Mouse (Mus musculus): Measurements from ENCODE around the gene Enthd1. TPM values are rescaled to one million over a fixed set of nuclear protein-coding genes. Genes with fewer than 3 reads are reported as not detected.

Gene Enthd1
- 0.08 TPM in 1 of 2 replicates, not detected in the other for polyA plus RNA-seq (2015; fragmentation: Nextera tagmentation; extraction: Ambion mirVana)

DNA sequence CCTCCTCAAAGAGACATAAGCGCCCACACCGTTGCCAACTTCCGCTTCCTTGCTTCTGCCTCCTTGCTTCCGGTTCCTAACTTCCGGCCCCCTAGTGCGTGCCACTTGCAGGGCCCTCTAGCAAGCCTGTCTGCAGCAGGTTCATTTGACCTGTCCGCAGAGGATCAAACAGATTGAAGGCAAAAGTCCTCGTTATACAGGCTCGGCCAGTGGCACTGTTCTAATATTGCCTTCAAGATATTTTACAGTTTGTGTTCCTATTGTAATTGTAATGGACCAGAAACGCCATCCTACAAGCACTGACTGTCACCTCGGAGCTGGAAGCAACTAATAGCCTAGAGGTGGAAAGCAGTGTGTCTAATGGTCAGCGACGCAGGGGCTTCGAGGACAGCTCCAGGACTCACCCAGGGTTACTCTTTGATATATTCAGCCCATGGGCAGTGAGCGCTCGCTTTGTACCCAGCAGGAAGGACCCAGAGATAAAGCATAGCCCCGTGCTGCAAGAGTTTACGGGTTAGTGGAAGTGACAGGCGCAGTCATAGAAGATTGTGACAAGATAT lies at the start of gene Enthd1:
Gene Enthd1 (minus strand): TSS at position 51 of the 560 bp plus-strand sequence.
- no peak within 1 kb of the TSS for H3K27ac ChIP-seq (replicated peaks)
- H3K9me3 ChIP-seq (replicated peaks): no peaks in the 10 kb centered on the region
- no peak for ATAC-seq (ENCODE audit: low FRiP score)
- no peaks in the 10 kb centered on the region for H3K27me3 ChIP-seq (replicated peaks)
- no peak within 1 kb of the TSS for H3K9ac ChIP-seq (replicated peaks)
- no peak within 1 kb of the TSS for H3K4me2 ChIP-seq
- no peak within 1 kb of the TSS for H3K4me3 ChIP-seq (replicated peaks)
- 83% methylated on average over 19 of the region's 19 CpGs for WGBS
- H3K4me1 ChIP-seq: no peaks in the 10 kb centered on the region
- no peaks in the 10 kb centered on the region for H3K36me3 ChIP-seq

DNA sequence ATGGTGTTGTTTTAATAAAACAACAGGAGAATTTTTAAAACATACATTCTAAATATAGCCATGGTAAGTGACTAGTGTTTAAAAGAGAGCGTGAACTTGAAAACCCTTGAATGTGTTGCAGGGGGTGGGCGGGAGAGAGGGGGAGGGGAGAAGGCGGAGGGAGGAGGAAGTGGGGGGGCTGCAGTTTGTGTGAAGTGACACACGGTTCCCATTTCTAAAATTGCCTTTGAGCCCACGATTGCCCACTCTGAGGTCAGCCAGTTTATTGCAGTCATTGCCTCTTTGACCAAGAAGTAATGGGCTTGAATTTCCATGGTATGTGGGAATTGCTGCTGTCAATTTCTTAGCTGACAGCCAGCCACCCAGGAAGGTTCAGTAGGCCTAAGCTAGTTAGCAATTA lies 48.9 kb upstream of the Enthd1 start:
- Histone ChIP-seq H3K4me2 (no peak overlapping the region), H3K9ac (replicated peaks) (no peak overlapping the region), H3K27me3 (replicated peaks) (0 out of 2 replicates have a peak, but pooled peaks cover 6% of the 10 kb centered on the region), H3K4me3 (replicated peaks) (no peak overlapping the region), H3K9me3 (replicated peaks) (no peaks in the 10 kb centered on the region), H3K4me1 (peaks cover 15% of the 10 kb centered on the region), H3K36me3 (no peaks in the 10 kb centered on the region), H3K27ac (replicated peaks) (no peak overlapping the region)
- no peak for ATAC-seq (ENCODE audit: low FRiP score)
- WGBS: 30% methylated on average over 5 of the region's 5 CpGs

DNA sequence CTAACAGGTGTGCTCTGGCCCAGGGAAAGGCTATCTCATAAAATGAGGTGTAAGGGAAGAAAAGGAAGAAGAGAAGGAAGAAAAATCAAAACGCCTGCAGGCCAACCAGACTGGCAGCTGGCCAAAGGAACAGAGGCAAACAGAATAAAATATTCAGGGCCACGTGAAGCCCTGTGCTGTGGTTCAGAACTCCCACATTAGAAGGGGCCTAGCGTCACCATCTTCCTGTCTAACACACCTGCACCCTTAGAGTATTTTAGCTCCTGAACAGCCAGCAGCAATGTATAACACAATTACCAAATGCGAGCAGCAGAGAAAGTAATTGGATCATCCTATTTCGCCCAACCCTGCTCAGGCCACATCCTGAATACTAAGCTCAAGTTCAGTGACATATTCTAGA lies 46.5 kb upstream of the Enthd1 start:
- 81% methylated on average over 5 of the region's 5 CpGs for WGBS
- H3K9ac ChIP-seq (replicated peaks): no peak overlapping the region
- H3K9me3 ChIP-seq (replicated peaks): no peaks in the 10 kb centered on the region
- no peak overlapping the region for H3K4me2 ChIP-seq
- H3K27me3 ChIP-seq (replicated peaks): no peaks in the 10 kb centered on the region
- no peak for ATAC-seq (ENCODE audit: low FRiP score)
- H3K4me1 ChIP-seq: peaks cover 15% of the 10 kb centered on the region
- no peak overlapping the region for H3K4me3 ChIP-seq (replicated peaks)
- H3K36me3 ChIP-seq: no peaks in the 10 kb centered on the region
- H3K27ac ChIP-seq (replicated peaks): no peak overlapping the region

GRCm38 (mm10) chr15:80610335-80610734 lies 45.4 kb upstream of the Enthd1 start:
- no peak overlapping the region for H3K27ac ChIP-seq (replicated peaks)
- H3K9me3 ChIP-seq (replicated peaks): no peaks in the 10 kb centered on the region
- 67% methylated on average over 2 of the region's 2 CpGs for WGBS
- no peaks in the 10 kb centered on the region for H3K27me3 ChIP-seq (replicated peaks)
- no peak overlapping the region for H3K9ac ChIP-seq (replicated peaks)
- H3K4me1 ChIP-seq: peaks cover 6% of the 10 kb centered on the region
- no peak for ATAC-seq (ENCODE audit: low FRiP score)
- no peak overlapping the region for H3K4me2 ChIP-seq
- H3K36me3 ChIP-seq: no peaks in the 10 kb centered on the region
- H3K4me3 ChIP-seq (replicated peaks): no peak overlapping the region

- Histone ChIP-seq H3K4me1 (no peaks in the 10 kb centered on the region), H3K36me3 (no peaks in the 10 kb centered on the region), H3K9ac (replicated peaks) (no peak overlapping the region), H3K9me3 (replicated peaks) (no peaks in the 10 kb centered on the region), H3K27ac (replicated peaks) (no peak overlapping the region), H3K4me3 (replicated peaks) (no peak overlapping the region), H3K4me2 (no peak overlapping the region), H3K27me3 (replicated peaks) (no peaks in the 10 kb centered on the region)
- no peak for ATAC-seq (ENCODE audit: low FRiP score)
- WGBS: 86% methylated on average over 3 of the region's 3 CpGs
These were observed 43.0 kb upstream of the Enthd1 start for GRCm38 (mm10) chr15:80607970-80608369.

DNA sequence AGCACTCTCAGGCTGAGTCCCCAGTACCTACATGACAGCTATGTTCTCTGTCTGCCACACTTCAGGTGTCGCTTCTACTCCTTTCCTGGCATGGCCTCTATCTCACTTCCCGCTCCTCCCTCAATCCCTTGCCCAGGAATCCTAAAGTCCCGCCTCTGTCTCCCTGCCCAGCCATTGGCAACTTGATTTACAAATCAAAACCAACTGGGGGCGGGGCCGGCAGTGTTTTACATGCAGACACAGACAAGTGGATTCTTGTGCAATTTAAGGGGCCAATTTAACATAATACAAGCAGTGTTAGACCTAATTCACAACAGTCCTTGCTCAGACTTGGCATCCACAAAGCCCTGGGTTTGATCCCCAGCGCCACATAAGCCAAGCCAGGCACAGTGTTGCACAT lies 39.1 kb upstream of the Enthd1 start:
- H3K27ac ChIP-seq (replicated peaks): no peak overlapping the region
- H3K4me2 ChIP-seq: no peak overlapping the region
- no peak for ATAC-seq (ENCODE audit: low FRiP score)
- H3K4me3 ChIP-seq (replicated peaks): no peak overlapping the region
- H3K9me3 ChIP-seq (replicated peaks): no peaks in the 10 kb centered on the region
- WGBS: 92% methylated on average over 6 of the region's 6 CpGs
- H3K9ac ChIP-seq (replicated peaks): no peak overlapping the region
- H3K27me3 ChIP-seq (replicated peaks): no peaks in the 10 kb centered on the region
- H3K4me1 ChIP-seq: peaks cover 15% of the 10 kb centered on the region
- no peaks in the 10 kb centered on the region for H3K36me3 ChIP-seq

- H3K9me3 ChIP-seq (replicated peaks): no peaks in the 10 kb centered on the region
- peaks cover 15% of the 10 kb centered on the region for H3K4me1 ChIP-seq
- no peaks in the 10 kb centered on the region for H3K36me3 ChIP-seq
- H3K4me2 ChIP-seq: no peak overlapping the region
- H3K27ac ChIP-seq (replicated peaks): no peak overlapping the region
- no peak overlapping the region for H3K9ac ChIP-seq (replicated peaks)
- no peak overlapping the region for H3K4me3 ChIP-seq (replicated peaks)
- 60% methylated on average over 7 of the region's 7 CpGs for WGBS
- ATAC-seq (ENCODE audit: low FRiP score): no peak
- no peaks in the 10 kb centered on the region for H3K27me3 ChIP-seq (replicated peaks)
These were observed 37.5 kb upstream of the Enthd1 start for GRCm38 (mm10) chr15:80602487-80602886.

- Histone ChIP-seq H3K9ac (replicated peaks) (no peak overlapping the region), H3K4me1 (peaks cover 15% of the 10 kb centered on the region), H3K27ac (replicated peaks) (0 out of 2 replicates have a peak overlapping the region, but pooled peaks have one; percentile 18), H3K4me3 (replicated peaks) (no peak overlapping the region), H3K9me3 (replicated peaks) (no peaks in the 10 kb centered on the region), H3K27me3 (replicated peaks) (no peaks in the 10 kb centered on the region), H3K36me3 (no peaks in the 10 kb centered on the region), H3K4me2 (no peak overlapping the region)
- 39% methylated on average over 7 of the region's 7 CpGs for WGBS
- no peak for ATAC-seq (ENCODE audit: low FRiP score)
These were observed 36.5 kb upstream of the Enthd1 start for GRCm38 (mm10) chr15:80601456-80601855.

DNA sequence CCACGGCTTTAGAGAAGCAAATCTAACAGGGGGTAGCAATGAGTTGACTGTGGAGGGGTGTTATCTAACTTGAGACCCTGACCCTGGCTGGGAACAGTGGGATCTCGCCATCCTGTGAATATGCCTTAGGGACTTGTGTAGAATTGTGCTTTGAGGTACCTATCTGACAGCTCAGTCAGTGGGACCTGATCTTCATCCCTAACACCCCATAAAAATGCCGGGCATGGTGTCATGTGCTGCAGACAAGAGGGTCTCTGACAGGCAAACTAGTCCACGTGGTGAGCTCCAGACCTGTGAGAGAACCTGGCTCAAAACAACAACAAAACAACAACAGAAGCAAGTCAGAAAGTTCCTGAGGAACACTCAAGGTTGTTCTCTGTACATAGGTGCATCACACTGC lies 34.9 kb upstream of the Enthd1 start:
- ATAC-seq (ENCODE audit: low FRiP score): no peak
- Histone ChIP-seq H3K27me3 (replicated peaks) (no peaks in the 10 kb centered on the region), H3K4me1 (peaks cover 19% of the 10 kb centered on the region), H3K27ac (replicated peaks) (no peak overlapping the region), H3K9ac (replicated peaks) (no peak overlapping the region), H3K4me3 (replicated peaks) (no peak overlapping the region), H3K36me3 (no peaks in the 10 kb centered on the region), H3K4me2 (no peak overlapping the region), H3K9me3 (replicated peaks) (no peaks in the 10 kb centered on the region)
- WGBS: 87% methylated on average over 4 of the region's 4 CpGs

GRCm38 (mm10) chr15:80599213-80599750 lies 34.3 kb upstream of the Enthd1 start:
- H3K4me3 ChIP-seq (replicated peaks): no peak overlapping the region
- WGBS: 48% methylated on average over 16 of the region's 16 CpGs

DNA sequence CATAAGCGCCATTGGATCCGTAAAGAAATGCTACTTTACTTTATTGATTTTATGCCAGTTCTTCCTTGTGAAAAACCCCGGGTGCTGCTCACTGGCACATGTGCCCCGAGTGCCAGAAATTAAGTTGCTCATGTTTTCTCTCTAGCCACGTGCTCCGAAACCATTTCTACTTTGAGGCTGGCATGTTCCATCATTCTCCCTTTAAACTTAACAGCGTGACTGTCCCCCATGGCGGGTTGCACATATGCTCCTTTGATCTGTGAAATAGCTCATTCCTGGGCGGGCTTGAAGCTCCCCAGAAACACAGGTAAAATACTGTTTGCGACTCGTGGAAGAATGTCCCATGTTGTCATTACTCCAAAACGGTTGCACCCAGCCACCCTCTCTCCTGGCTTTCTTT lies 33.8 kb upstream of the Enthd1 start:
- Histone ChIP-seq H3K9me3 (replicated peaks) (no peaks in the 10 kb centered on the region), H3K4me1 (peaks cover 19% of the 10 kb centered on the region), H3K27me3 (replicated peaks) (no peaks in the 10 kb centered on the region), H3K9ac (replicated peaks) (no peak overlapping the region), H3K4me2 (no peak overlapping the region), H3K4me3 (replicated peaks) (no peak overlapping the region), H3K36me3 (no peaks in the 10 kb centered on the region), H3K27ac (replicated peaks) (no peak overlapping the region)
- 60% methylated on average over 12 of the region's 12 CpGs for WGBS
- no peak for ATAC-seq (ENCODE audit: low FRiP score)

More at GRCm38 (mm10) chr15:80599213-80599750, 34.3 kb upstream of the Enthd1 start:
- H3K9ac ChIP-seq (replicated peaks): no peak overlapping the region
- H3K27ac ChIP-seq (replicated peaks): no peak overlapping the region
- no peak for ATAC-seq (ENCODE audit: low FRiP score)
- no peaks in the 10 kb centered on the region for H3K9me3 ChIP-seq (replicated peaks)
- peaks cover 19% of the 10 kb centered on the region for H3K4me1 ChIP-seq
- H3K4me2 ChIP-seq: 0 out of 2 replicates have a peak overlapping the region, but pooled peaks have one; percentile 9
- H3K36me3 ChIP-seq: no peaks in the 10 kb centered on the region
- no peaks in the 10 kb centered on the region for H3K27me3 ChIP-seq (replicated peaks)

GRCm38 (mm10) chr15:80593877-80594276 lies 28.9 kb upstream of the Enthd1 start:
- no peak overlapping the region for H3K9ac ChIP-seq (replicated peaks)
- no peaks in the 10 kb centered on the region for H3K27me3 ChIP-seq (replicated peaks)
- H3K4me3 ChIP-seq (replicated peaks): no peak overlapping the region
- peaks cover 3% of the 10 kb centered on the region; the same call in 1 of the 2 replicates for H3K4me1 ChIP-seq
- WGBS: 64% methylated on average over 5 of the region's 5 CpGs
- no peak overlapping the region for H3K27ac ChIP-seq (replicated peaks)
- no peaks in the 10 kb centered on the region for H3K36me3 ChIP-seq
- no peak overlapping the region for H3K4me2 ChIP-seq
- ATAC-seq (ENCODE audit: low FRiP score): no peak
- no peaks in the 10 kb centered on the region for H3K9me3 ChIP-seq (replicated peaks)
